Mouse (Mus musculus) spleen, adult 2 months (tissue): ENCODE results near the gene 4921507P07Rik. TPM values are rescaled to one million over a fixed set of nuclear protein-coding genes. Genes with fewer than 3 reads are reported as not detected.
"Not testable (repeated sequence)": the region's sequence is repeated elsewhere in the genome, so short reads cannot be mapped to it uniquely, and the experiment has no call there.

Experiments
- DNase-seq, 2 experiments: peaks; one replicate each; pipeline versions ENCODE4 v3.0.0 to v3.0.0-alpha.2; 2012 to 2021; ENCODE audit warnings: low spot score in 2 of 2, low read depth in 1 of 2
- H3K27ac ChIP-seq: fragments of 200-500 bp; 2 replicates; pipeline ENCODE4 v1.5.1; 2012; ENCODE audit warnings: low read length, inconsistent platforms; ENCODE audit not compliant: insufficient read depth
- H3K27me3 ChIP-seq: fragments of 200-500 bp; 2 replicates; pipeline ENCODE4 v1.6.1; 2012; ENCODE audit warnings: mild to moderate bottlenecking, moderate library complexity, low read length, inconsistent platforms; ENCODE audit not compliant: control insufficient read depth, insufficient read depth
- H3K36me3 ChIP-seq: fragments of 200-500 bp; 2 replicates; pipeline ENCODE4 v1.6.1; 2012; ENCODE audit warnings: mild to moderate bottlenecking, low read length, inconsistent platforms; ENCODE audit not compliant: control insufficient read depth, insufficient read depth
- H3K4me1 ChIP-seq: fragments of 200-500 bp; 2 replicates; pipeline ENCODE4 v1.6.1; 2011; ENCODE audit warnings: inconsistent platforms; ENCODE audit not compliant: control insufficient read depth, insufficient read depth, insufficient read length
- H3K4me3 ChIP-seq: fragments of 200-500 bp; 2 replicates; pipeline ENCODE4 v1.5.1; 2011; ENCODE audit warnings: mild to moderate bottlenecking, inconsistent platforms; ENCODE audit not compliant: insufficient read depth, insufficient read length; ENCODE audit errors: extremely low read depth
- CTCF ChIP-seq: fragments of 200-500 bp; IDR thresholded peaks from 2 replicates; pipeline ENCODE4 v1.5.1; 2011; ENCODE audit warnings: mild to moderate bottlenecking, inconsistent platforms; ENCODE audit not compliant: insufficient read depth, insufficient read length, insufficient replicate concordance; ENCODE audit errors: extremely low read depth
- POLR2A ChIP-seq: fragments of 200-500 bp; IDR thresholded peaks from 2 replicates; pipeline ENCODE4 v1.6.1; 2011; ENCODE audit warnings: low read depth, low read length, inconsistent platforms
- WGBS: fragments of 180-500 bp; shearing (Covaris S2); methylation state at CpG from one replicate; pipeline ENCODE4 v1.1.7; 2018; 5-methylcytosine and 5-hydroxymethylcytosine counted together
- polyA plus RNA-seq: library from polyadenylated mRNA; depleted of rRNA; stranded (reverse); fragments of >200 nt; gene quantifications from 2 replicates; pipeline ENCODE4 v1.2.3, GENCODE M21; 2012; rRNA removed

The 4921507P07Rik gene
- 0.05 and 0.08 TPM in 2 replicates for polyA plus RNA-seq

GRCm38 (mm10) chr6:50596301-50597211 lies at the start of gene 4921507P07Rik:
Gene 4921507P07Rik (minus strand): TSS chr6:50596632.
- 1% methylated on average over 59 of the region's 62 CpGs for WGBS
- TF ChIP-seq POLR2A (no peak), CTCF (peak; percentile 89)
- Histone ChIP-seq H3K4me3 (peak within 1 kb of the TSS; percentile 69), H3K27ac (peak within 1 kb of the TSS; percentile 26; the same call in 1 of the 2 replicates), H3K4me1 (0 out of 2 replicates have a peak, but pooled peaks cover 6% of the 10 kb centered on the region), H3K27me3 (no peaks in the 10 kb centered on the region), H3K36me3 (no peaks in the 10 kb centered on the region)
- DNase-seq, result peak; percentile 91 to 94

DNA sequence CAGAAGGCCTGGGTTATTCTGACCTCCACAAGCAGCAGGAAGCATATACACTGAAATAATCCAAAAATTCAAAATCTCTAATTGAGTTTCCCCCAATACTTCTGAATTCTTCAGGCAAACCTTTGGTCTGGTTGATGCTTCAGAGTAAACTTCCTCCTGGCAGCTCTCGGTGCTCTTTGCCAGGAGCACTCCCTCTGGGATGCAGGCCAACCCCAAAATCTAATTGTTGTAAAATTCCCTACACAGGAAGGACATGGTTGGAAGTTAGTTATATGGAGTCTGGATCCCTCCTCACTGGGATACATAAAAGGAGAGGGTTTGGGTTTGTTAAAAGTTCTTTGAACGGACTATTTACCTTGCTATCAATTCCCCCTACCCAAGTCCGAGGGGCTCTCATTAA lies 48.3 kb upstream of the 4921507P07Rik start:
- H3K4me3 ChIP-seq, result no peak overlapping the region
- TF ChIP-seq POLR2A (no peak), CTCF (no peak)
- 79% methylated on average over 3 of the region's 3 CpGs for WGBS
- H3K27me3 ChIP-seq, result no peaks in the 10 kb centered on the region
- H3K36me3 ChIP-seq, result no peaks in the 10 kb centered on the region
- H3K27ac ChIP-seq, result no peak overlapping the region
- no peaks in the 10 kb centered on the region for H3K4me1 ChIP-seq
- DNase-seq, result no peak

DNA sequence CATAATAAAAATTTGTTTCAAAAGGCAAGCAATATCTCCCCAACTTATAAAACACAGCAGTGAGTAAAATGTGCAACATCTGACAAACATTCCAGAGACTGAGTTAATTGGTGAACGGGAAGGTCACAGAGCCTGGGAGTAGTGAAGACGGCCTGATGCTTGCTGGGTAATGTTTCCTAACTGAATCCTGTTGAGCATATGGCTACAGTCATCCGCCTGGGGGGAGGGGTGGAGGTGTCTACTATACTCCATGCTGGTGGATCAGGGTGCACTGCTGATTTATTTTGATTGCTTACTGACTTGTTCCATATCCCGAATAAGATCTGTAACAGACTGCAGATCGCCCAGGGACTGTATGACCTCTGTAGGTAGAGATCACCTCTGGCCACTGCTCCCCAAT lies 45.5 kb upstream of the 4921507P07Rik start:
- TF ChIP-seq POLR2A, result no peak
- no peak for TF ChIP-seq CTCF

DNA sequence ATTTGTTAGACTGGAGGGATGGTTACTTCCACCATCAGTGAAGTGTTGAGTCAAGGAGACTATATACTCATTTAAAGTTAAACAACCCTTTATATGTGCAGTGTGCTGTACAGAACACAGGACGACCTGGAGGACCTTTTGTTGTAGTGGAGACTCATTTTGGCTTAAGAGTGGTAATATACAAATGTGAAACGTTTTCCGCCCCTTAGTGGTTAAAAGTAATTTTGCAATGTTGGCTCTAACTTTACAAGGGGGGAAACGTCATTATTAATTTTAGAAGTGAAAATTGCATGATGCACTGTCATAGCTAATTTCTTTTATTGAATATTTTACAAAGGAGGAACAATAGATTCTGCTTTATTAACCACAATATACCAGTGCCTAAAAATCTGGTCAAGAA lies 43.9 kb upstream of the 4921507P07Rik start:
- Histone ChIP-seq H3K27me3 (no peaks in the 10 kb centered on the region), H3K4me1 (no peaks in the 10 kb centered on the region), H3K36me3 (no peaks in the 10 kb centered on the region), H3K4me3 (no peak overlapping the region), H3K27ac (no peak overlapping the region)
- TF ChIP-seq CTCF (no peak), POLR2A (no peak)
- no peak for DNase-seq
- WGBS, result 48% methylated on average over 4 of the region's 4 CpGs

More for the DNA sequence above, 45.5 kb upstream of the 4921507P07Rik start:
- Histone ChIP-seq H3K4me1 (no peaks in the 10 kb centered on the region), H3K36me3 (no peaks in the 10 kb centered on the region), H3K4me3 (no peak overlapping the region), H3K27me3 (no peaks in the 10 kb centered on the region), H3K27ac (no peak overlapping the region)
- DNase-seq, result no peak
- 90% methylated on average over 5 of the region's 5 CpGs for WGBS

DNA sequence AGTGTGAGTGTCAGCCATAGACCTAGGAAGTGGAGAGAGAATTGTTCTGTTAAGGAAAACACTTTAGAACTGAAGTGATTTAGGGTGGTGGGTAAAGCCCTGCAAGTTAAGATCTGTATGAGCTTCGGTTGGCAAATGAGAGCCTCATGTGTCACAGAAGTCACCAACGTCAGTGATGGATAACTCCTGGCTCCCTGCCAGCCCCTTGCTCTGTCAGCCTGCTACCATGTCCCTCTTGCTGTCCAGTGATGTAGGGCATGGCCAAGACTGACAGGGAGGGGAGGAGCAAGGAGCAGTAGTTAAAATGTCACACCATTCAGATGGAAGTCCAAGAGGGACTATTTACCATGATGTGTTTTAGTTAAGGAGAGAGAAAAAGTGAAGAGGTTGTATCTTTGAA lies 43.2 kb upstream of the 4921507P07Rik start:
- no peak for DNase-seq
- H3K27me3 ChIP-seq, result no peaks in the 10 kb centered on the region
- no peak overlapping the region for H3K4me3 ChIP-seq
- no peaks in the 10 kb centered on the region for H3K4me1 ChIP-seq
- WGBS, result 54% methylated on average over 2 of the region's 2 CpGs
- no peak for TF ChIP-seq POLR2A
- no peak for TF ChIP-seq CTCF
- no peaks in the 10 kb centered on the region for H3K36me3 ChIP-seq
- H3K27ac ChIP-seq, result no peak overlapping the region

GRCm38 (mm10) chr6:50626170-50626569 lies 29.7 kb upstream of the 4921507P07Rik start:
- not testable (repeated sequence) for H3K4me3 ChIP-seq, DNase-seq, H3K36me3 ChIP-seq, H3K27me3 ChIP-seq, H3K4me1 ChIP-seq, H3K27ac ChIP-seq
- WGBS, result 82% methylated on average over 2 of the region's 2 CpGs

- H3K4me1 ChIP-seq, H3K27ac ChIP-seq, DNase-seq, H3K4me3 ChIP-seq, H3K27me3 ChIP-seq, H3K36me3 ChIP-seq: not testable (repeated sequence)
- WGBS, result 75% methylated on average over 1 of the region's 1 CpGs
Measured at GRCm38 (mm10) chr6:50618273-50618672, 21.8 kb upstream of the 4921507P07Rik start.
